8 mouse cellular contexts compared by ENCODE assay signal in genomic region chr8:22411282-22411702, GRCm38 (mm10). TPM values are rescaled to one million over a fixed set of nuclear protein-coding genes. Genes with fewer than 3 reads are reported as not detected.
A peak's percentile ranks its signal among the peaks of the same experiment; 100 is the strongest.
DNase-seq lines count a peak whose midpoint lies in the region; ATAC-seq lines count a peak whose summit lies in the region.

Gene Mrps31 (plus strand): TSS chr8:22411361.

- under 1% methylated on average over 25 of the region's 25 CpGs for whole genome bisulfite sequencing in hindbrain, embryonic 16.5 days
- WGBS in macrophage (ENCODE audit: missing documents): under 1% methylated on average over 25 of the region's 25 CpGs

- H3K9me3 ChIP-seq in hindbrain, embryonic 16.5 days (ENCODE audit: control insufficient read depth, low read length): no peaks in the 10 kb centered on the region

- H3K27me3 ChIP-seq in hindbrain, embryonic 16.5 days (replicated peaks; ENCODE audit: control insufficient read depth, insufficient read depth, low read length): no peaks in the 10 kb centered on the region

- H3K4me2 ChIP-seq in hindbrain, embryonic 16.5 days (ENCODE audit: low read length): peak within 1 kb of the TSS; percentile 88

- peak within 1 kb of the TSS; percentile 84 for H3K27ac ChIP-seq in hindbrain, embryonic 16.5 days (ENCODE audit: low read depth, low read length)
- peak within 1 kb of the TSS; percentile 58 for H3K27ac ChIP-seq in macrophage

- no peaks in the 10 kb centered on the region for H3K36me3 ChIP-seq in hindbrain, embryonic 16.5 days (ENCODE audit: control insufficient read depth, insufficient read depth, low read length)
- H3K36me3 ChIP-seq in macrophage (ENCODE audit: inconsistent target): peaks cover 8% of the 10 kb centered on the region; the same call in 1 of the 2 replicates

- H3K79me2 ChIP-seq in macrophage (ENCODE audit: inconsistent target): peaks cover 50% of the 10 kb centered on the region

- DNase-seq in T-cell, adult 2 months (ENCODE audit: low spot score): peak; percentile 81
- DNase-seq in cerebellum, postnatal 36 days: peak; percentile 77 to 90
- peak; percentile 91 for DNase-seq in gastrocnemius, adult 18-20 months (ENCODE audit: low spot score)
- peak; percentile 80 to 88 for DNase-seq in left cerebral cortex, adult 18-20 months (ENCODE audit: low spot score in 2 of 2)
- peak; percentile 88 for DNase-seq in right cerebral cortex, adult 18-20 months
- peak; percentile 23 for DNase-seq in urinary bladder, postnatal 10 days (ENCODE audit: low spot score)

- peak within 1 kb of the TSS; percentile 89 for H3K4me3 ChIP-seq in hindbrain, embryonic 16.5 days (ENCODE audit: low read length)
- H3K4me3 ChIP-seq in macrophage (ENCODE audit: inconsistent target): peak within 1 kb of the TSS; percentile 93

- peaks cover 13% of the 10 kb centered on the region for H3K4me1 ChIP-seq in hindbrain, embryonic 16.5 days (ENCODE audit: control insufficient read depth, insufficient read depth, low read depth, low read length)

- peak within 1 kb of the TSS; percentile 92 for H3K9ac ChIP-seq in hindbrain, embryonic 16.5 days (ENCODE audit: low read depth, low read length)

- peak; percentile 98 for ATAC-seq in hindbrain, embryonic 16.5 days

RNA-seq across cellular contexts. Expression of gene Mrps31, which starts in this region (rescaled TPM):
- total RNA-seq in gastrocnemius, adult 18-20 months (2021): 10 to 100 TPM; 27.4 to 30.6 TPM
- polyA plus RNA-seq in hindbrain, embryonic 16.5 days (2015; fragmentation: Nextera tagmentation; extraction: Ambion mirVana): 32.6 and 32.9 TPM in 2 replicates
- 10 to 100 TPM; 25.3 to 25.6 TPM for total RNA-seq in left cerebral cortex, adult 18-20 months (2021)
- total RNA-seq in macrophage (2018; cell fraction: chromatin; rRNA removed): 10 to 100 TPM in 10 of 26 experiments, 1 to 10 TPM in 16; 1.1 to 17.6 (median 7.0) TPM
- 10 to 100 TPM in 22 of 26 experiments, 1 to 10 TPM in 4; 7.2 to 16.3 (median 12.6) TPM for total RNA-seq in macrophage (2018; cell fraction: cytosol; rRNA removed)
- 10 to 100 TPM in 9 of 26 experiments, 1 to 10 TPM in 17; 2.7 to 19.2 (median 6.4) TPM for total RNA-seq in macrophage (2018; cell fraction: nucleus; rRNA removed)
- polyA plus RNA-seq in macrophage (2018): 13.7 to 20.2 TPM (median 18.1 TPM) in 3 replicates

Comparison
In these comparisons a context has a peak if more than half of its experiments do, and no peak if none do; other contexts are left out.
1. Peak in every context shown above with its lines: DNase-seq, ATAC-seq, H3K4me3 ChIP-seq and H3K27ac ChIP-seq.
2. DNase-seq: peak in every context shown above with its lines; median percentile 91 in gastrocnemius, adult 18-20 months; 88 in right cerebral cortex, adult 18-20 months; 84 in left cerebral cortex, adult 18-20 months; 84 in cerebellum, postnatal 36 days; 81 in T-cell, adult 2 months; 23 in urinary bladder, postnatal 10 days.